Mouse (Mus musculus) liver, embryonic 12.5 days (tissue): ENCODE results near the gene Vmn2r85. TPM values are rescaled to one million over a fixed set of nuclear protein-coding genes. Genes with fewer than 3 reads are reported as not detected.
A peak's percentile ranks its signal among the peaks of the same experiment; 100 is the strongest.
"Not testable (repeated sequence)": the region's sequence is repeated elsewhere in the genome, so short reads cannot be mapped to it uniquely, and the experiment has no call there.

Experiments
- ATAC-seq: fragments of 200-750 bp; cut with Nextera tagmentation; 2 replicates; pipeline ENCODE4 v1.8.0; 2017; ENCODE audit warnings: moderate number of reproducible peaks, mild to moderate bottlenecking, moderate library complexity
- H3K27ac ChIP-seq: fragments of 300-500 bp; sonication (generic); 2 replicates; pipeline ENCODE4 v1.5.1; 2016; ENCODE audit warnings: mild to moderate bottlenecking
- H3K27me3 ChIP-seq: fragments of 300-500 bp; sonication (generic); replicated peaks from 2 replicates; pipeline ENCODE4 v1.6.1; 2016; ENCODE audit warnings: mild to moderate bottlenecking, moderate library complexity
- H3K36me3 ChIP-seq: fragments of 300-500 bp; sonication (generic); 2 replicates; pipeline ENCODE4 v1.6.1; 2016; ENCODE audit warnings: mild to moderate bottlenecking, moderate library complexity
- H3K4me1 ChIP-seq: fragments of 300-500 bp; sonication (generic); 2 replicates; pipeline ENCODE4 v1.6.1; 2016
- H3K4me2 ChIP-seq: fragments of 300-500 bp; sonication (generic); 2 replicates; pipeline ENCODE4 v1.6.1; 2016; ENCODE audit warnings: mild to moderate bottlenecking, moderate library complexity
- H3K4me3 ChIP-seq: fragments of 300-500 bp; sonication (generic); 2 replicates; pipeline ENCODE4 v1.5.1; 2016; ENCODE audit warnings: mild to moderate bottlenecking, moderate library complexity
- H3K9ac ChIP-seq: fragments of 300-500 bp; sonication (generic); 2 replicates; pipeline ENCODE4 v1.6.1; 2016; ENCODE audit warnings: mild to moderate bottlenecking, moderate library complexity
- H3K9me3 ChIP-seq: fragments of 300-500 bp; sonication (generic); replicated peaks from 2 replicates; pipeline ENCODE4 v1.6.1; 2016; ENCODE audit warnings: mild to moderate bottlenecking, moderate library complexity
- WGBS: fragments of 180-500 bp; shearing (Covaris S2); methylation state at CpG from one replicate; pipeline ENCODE4 v1.1.7; 2016; ENCODE audit not compliant: insufficient replicate concordance; 5-methylcytosine and 5-hydroxymethylcytosine counted together
- polyA plus RNA-seq: library from polyadenylated mRNA; unstranded; fragments of >200 nt; fragmentation: Nextera tagmentation; extraction: Ambion mirVana; gene quantifications from 2 replicates; pipeline ENCODE4 v1.2.1, GENCODE M21; 2016

The Vmn2r85 gene
- polyA plus RNA-seq: not detected in 2 replicates

DNA sequence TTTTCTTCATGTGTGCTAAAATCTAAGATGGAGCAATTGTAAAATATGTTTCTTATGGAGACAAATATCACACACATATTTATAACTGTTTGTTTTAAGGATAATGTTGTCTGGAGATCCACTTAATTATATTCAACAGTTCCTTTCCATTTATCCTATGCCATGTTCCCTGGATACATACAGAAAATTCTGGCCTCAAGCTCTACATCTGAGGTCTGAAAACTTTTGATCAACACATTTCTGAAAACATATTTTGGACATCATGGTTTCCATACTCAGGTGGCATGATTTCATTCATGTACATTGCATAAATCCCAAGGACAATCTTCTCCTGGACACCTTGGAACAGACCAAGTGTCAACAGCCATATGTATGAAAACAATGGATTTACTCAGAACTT lies at the start of gene Vmn2r85:
Vmn2r85 (minus strand) TSS at position 101 of the 400 bp plus-strand sequence.
- not testable (repeated sequence) for H3K27ac ChIP-seq, H3K36me3 ChIP-seq, H3K4me1 ChIP-seq, H3K9ac ChIP-seq, H3K4me3 ChIP-seq, ATAC-seq, H3K27me3 ChIP-seq, H3K9me3 ChIP-seq, H3K4me2 ChIP-seq

DNA sequence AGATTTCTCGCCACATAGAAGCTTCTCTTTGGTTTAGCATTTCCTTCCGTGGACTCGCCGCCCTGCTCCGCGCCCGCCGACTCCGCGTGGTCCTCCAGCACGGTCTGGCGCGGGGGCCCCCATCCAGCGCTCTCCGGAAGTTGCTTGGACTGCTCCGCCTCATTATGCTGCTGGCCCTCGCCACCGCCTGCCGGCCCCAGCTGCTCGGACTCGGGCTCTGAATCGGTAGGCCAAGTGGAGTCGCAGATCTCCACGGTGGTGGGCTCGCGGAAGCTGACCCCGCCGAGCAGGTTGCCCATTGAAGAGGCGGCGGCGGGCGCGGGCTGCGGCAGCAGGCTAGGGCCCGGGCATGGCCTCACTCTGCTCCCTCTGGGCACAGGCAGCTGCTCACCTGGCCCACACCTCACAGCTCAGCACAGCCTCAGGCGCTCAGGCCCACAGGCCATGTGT lies 40.8 kb upstream of the Vmn2r85 start:
- peak; percentile 73 for ATAC-seq
- H3K4me2 ChIP-seq: peak overlapping the region; percentile 64

GRCm38 (mm10) chr10:130455950-130456349 lies 26.4 kb upstream of the Vmn2r85 start, which contains the start of gene Vmn2r86:
Gene Vmn2r86 (minus strand): TSS chr10:130456050.
- not testable (repeated sequence) for ATAC-seq, H3K36me3 ChIP-seq, H3K4me3 ChIP-seq, H3K27ac ChIP-seq, H3K9me3 ChIP-seq, H3K4me1 ChIP-seq, H3K9ac ChIP-seq, H3K27me3 ChIP-seq, H3K4me2 ChIP-seq
- 64% methylated on average over 1 of the region's 1 CpGs for WGBS

More for the DNA sequence above, 40.8 kb upstream of the Vmn2r85 start:
- Histone ChIP-seq H3K9me3 (no peaks in the 10 kb centered on the region), H3K9ac (0 out of 2 replicates have a peak overlapping the region, but pooled peaks have one; percentile 36), H3K27me3 (peaks cover 9% of the 10 kb centered on the region; the same call in 1 of the 2 replicates), H3K36me3 (no peaks in the 10 kb centered on the region), H3K4me3 (peak overlapping the region; percentile 44), H3K4me1 (no peaks in the 10 kb centered on the region), H3K27ac (no peak overlapping the region)
- WGBS: 3% methylated on average over 36 of the region's 36 CpGs

DNA sequence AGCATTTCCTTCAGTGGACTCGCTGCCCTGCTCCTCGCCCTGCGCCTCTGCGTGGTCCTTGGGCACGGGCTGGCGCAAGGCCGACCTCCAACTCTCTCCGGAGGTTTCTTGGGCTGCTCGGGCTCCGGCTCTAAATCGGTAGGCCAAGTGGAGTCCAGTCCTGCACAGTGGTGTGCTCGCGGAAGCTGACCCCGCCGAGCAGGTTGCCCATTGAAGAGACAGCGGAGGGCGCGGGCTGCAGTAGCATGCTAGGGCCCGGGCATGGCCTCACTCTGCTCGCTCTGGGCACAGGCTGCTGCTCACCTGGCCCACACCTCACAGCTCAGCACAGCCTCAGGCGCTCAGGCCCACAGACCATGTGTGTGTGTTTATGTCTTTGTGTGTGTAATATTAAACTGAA lies 15.3 kb upstream of the Vmn2r85 start:
- 0 out of 2 replicates have a peak, but pooled peaks have one; percentile 30 for ATAC-seq
- Histone ChIP-seq H3K4me3 (no peak overlapping the region), H3K9me3 (no peaks in the 10 kb centered on the region), H3K4me1 (no peaks in the 10 kb centered on the region), H3K4me2 (no peak overlapping the region), H3K27ac (no peak overlapping the region), H3K27me3 (no peaks in the 10 kb centered on the region), H3K9ac (no peak overlapping the region), H3K36me3 (no peaks in the 10 kb centered on the region)
- 78% methylated on average over 21 of the region's 21 CpGs for WGBS

- H3K9ac ChIP-seq, ATAC-seq, H3K4me2 ChIP-seq, H3K36me3 ChIP-seq, H3K27me3 ChIP-seq, H3K4me3 ChIP-seq, H3K9me3 ChIP-seq, H3K4me1 ChIP-seq, H3K27ac ChIP-seq: not testable (repeated sequence)
- 76% methylated on average over 11 of the region's 11 CpGs for WGBS
Measured at GRCm38 (mm10) chr10:130434185-130434898, 4.8 kb upstream of the Vmn2r85 start.

DNA sequence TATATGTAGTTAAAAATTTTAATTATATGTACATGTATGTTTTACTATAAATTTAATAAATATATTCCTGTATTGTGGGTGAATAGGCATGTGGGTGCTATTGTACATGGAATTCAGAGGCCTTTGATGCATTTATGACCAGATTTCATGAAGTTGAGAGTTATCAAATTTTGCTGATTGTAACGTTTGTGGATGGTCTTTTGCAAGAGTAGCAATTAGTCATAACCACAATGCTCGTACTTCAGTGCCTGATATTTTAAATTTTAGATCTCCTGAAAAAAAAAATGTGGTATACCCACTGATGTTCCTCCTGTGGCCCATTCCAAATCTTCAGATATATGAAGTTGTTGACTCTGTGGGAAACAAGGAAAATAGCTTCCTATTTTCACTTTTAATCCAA lies 7.1 kb downstream of the Vmn2r85 start:
- not testable (repeated sequence) for H3K9ac ChIP-seq, H3K27ac ChIP-seq, H3K9me3 ChIP-seq, H3K4me2 ChIP-seq, H3K4me3 ChIP-seq, H3K27me3 ChIP-seq, ATAC-seq, H3K4me1 ChIP-seq, H3K36me3 ChIP-seq
- 39% methylated on average over 2 of the region's 2 CpGs for WGBS

DNA sequence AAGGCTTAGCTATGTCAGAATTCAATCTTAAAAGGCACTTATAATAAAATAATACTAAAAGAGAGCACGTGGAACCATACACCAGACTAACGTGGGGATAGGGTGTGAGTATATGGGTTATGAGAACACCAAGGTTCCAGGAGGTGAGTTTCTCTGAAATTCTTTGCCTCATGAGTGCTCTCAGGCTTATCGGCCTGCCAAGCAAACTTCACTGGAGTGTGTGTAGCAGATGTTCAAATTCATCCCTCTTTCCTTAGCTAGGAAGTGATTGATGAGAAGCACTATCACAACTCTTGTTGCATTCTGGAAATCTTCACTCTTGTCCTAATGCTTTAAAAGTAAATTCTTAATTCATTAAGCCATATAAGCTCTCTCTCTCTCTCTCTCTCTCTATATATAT lies 9.1 kb downstream of the Vmn2r85 start:
- 68% methylated on average over 3 of the region's 3 CpGs for WGBS
- H3K9me3 ChIP-seq: no peaks in the 10 kb centered on the region
- H3K4me1 ChIP-seq: no peaks in the 10 kb centered on the region
- no peak overlapping the region for H3K4me2 ChIP-seq
- H3K27ac ChIP-seq: no peak overlapping the region
- no peak for ATAC-seq
- no peak overlapping the region for H3K9ac ChIP-seq
- no peaks in the 10 kb centered on the region for H3K27me3 ChIP-seq
- no peak overlapping the region for H3K4me3 ChIP-seq
- no peaks in the 10 kb centered on the region for H3K36me3 ChIP-seq

GRCm38 (mm10) chr10:130419954-130420353 lies 9.5 kb downstream of the Vmn2r85 start:
- not testable (repeated sequence) for H3K27ac ChIP-seq, ATAC-seq, H3K4me1 ChIP-seq, H3K4me2 ChIP-seq, H3K9ac ChIP-seq, H3K36me3 ChIP-seq, H3K9me3 ChIP-seq, H3K4me3 ChIP-seq, H3K27me3 ChIP-seq
- 58% methylated on average over 2 of the region's 2 CpGs for WGBS

DNA sequence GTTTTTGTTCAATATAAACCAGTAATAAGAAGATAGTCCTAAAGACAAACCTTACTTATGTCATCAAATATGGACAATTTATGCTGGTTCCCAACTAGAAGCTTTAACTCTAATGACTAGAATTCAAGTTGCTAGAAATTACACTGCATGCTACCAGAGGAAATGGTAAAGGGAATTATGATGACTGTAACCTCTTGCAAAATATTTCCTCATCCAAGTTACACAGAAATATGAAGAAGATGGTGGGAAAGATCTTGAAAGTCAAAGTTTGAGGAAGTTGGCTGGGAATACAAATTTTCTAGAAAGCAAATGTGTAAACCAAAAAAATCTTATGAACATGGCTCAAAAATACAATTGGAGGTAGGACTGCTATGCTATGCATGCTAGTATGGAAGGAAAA lies 13.2 kb downstream of the Vmn2r85 start:
- not testable (repeated sequence) for H3K36me3 ChIP-seq, H3K9me3 ChIP-seq, H3K4me3 ChIP-seq, H3K27ac ChIP-seq, H3K4me2 ChIP-seq, H3K4me1 ChIP-seq, H3K9ac ChIP-seq, ATAC-seq, H3K27me3 ChIP-seq

DNA sequence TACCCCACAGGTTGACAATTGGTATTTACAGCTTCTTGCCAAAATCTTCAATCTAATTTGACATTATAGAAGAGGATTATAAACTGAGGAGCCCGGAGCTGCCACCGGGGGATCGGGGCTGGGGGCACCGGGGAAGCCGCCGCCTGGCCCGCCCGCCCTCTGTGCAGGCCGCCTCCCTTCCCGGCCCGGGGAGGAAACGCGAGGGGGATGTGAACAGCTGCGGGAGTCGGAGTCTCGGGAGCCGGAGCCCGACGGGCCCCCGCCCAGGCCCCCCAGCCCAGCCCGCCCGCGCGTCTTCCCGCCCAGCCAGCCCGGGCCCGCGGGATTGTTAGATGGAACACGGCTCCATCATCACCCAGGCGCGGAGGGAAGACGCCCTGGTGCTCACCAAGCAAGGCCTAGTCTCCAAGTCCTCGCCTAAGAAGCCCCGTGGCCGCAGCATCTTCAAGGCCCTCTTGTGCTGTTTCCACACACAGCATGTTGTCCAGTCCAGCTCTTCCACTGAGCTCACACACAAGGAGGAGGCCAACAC lies 17.3 kb downstream of the Vmn2r85 start:
- H3K9me3 ChIP-seq, H3K36me3 ChIP-seq, H3K27me3 ChIP-seq, H3K27ac ChIP-seq, H3K4me1 ChIP-seq, H3K9ac ChIP-seq, H3K4me3 ChIP-seq, H3K4me2 ChIP-seq: not testable (repeated sequence)
- WGBS: 63% methylated on average over 24 of the region's 35 CpGs
- ATAC-seq: peak; percentile 51

DNA sequence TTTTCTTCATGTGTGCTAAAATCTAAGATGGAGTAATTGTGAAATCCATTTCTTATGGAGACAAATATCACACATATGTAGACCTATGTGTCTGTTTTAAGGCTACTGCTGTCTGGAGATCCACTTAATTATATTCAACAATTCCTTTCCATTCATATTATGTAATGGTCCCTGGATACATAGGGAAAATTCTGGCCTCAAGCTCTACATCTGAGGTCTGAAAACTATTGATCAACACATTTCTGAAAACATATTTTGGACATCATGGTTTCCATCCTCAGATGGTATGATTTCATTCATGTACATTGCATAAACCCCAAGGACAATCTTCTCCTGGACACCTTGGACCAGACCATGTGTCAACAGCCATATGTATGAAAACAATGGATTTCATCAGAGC lies 35.3 kb downstream of the Vmn2r85 start, which contains the start of gene Vmn2r84:
Vmn2r84 (minus strand) TSS at position 101 of the 400 bp plus-strand sequence.
- Histone ChIP-seq H3K4me3 (no peak within 1 kb of the TSS), H3K27me3 (no peaks in the 10 kb centered on the region), H3K9me3 (0 out of 2 replicates have a peak, but pooled peaks cover 2% of the 10 kb centered on the region), H3K4me2 (no peak within 1 kb of the TSS), H3K27ac (no peak within 1 kb of the TSS), H3K9ac (no peak within 1 kb of the TSS), H3K36me3 (no peaks in the 10 kb centered on the region), H3K4me1 (no peaks in the 10 kb centered on the region)
- no peak for ATAC-seq

- 67% methylated on average over 2 of the region's 2 CpGs for WGBS
Measured at GRCm38 (mm10) chr10:130375145-130375544, 54.4 kb downstream of the Vmn2r85 start.

More at GRCm38 (mm10) chr10:130375145-130375544, 54.4 kb downstream of the Vmn2r85 start:
- H3K4me1 ChIP-seq: no peaks in the 10 kb centered on the region
- H3K27ac ChIP-seq: no peak overlapping the region
- no peaks in the 10 kb centered on the region for H3K27me3 ChIP-seq
- ATAC-seq: no peak
- no peaks in the 10 kb centered on the region for H3K36me3 ChIP-seq
- H3K4me2 ChIP-seq: no peak overlapping the region
- no peak overlapping the region for H3K9ac ChIP-seq
- H3K9me3 ChIP-seq: no peaks in the 10 kb centered on the region
- no peak overlapping the region for H3K4me3 ChIP-seq
